Mouse (Mus musculus): Measurements from ENCODE around the gene Tmem88.

DNA sequence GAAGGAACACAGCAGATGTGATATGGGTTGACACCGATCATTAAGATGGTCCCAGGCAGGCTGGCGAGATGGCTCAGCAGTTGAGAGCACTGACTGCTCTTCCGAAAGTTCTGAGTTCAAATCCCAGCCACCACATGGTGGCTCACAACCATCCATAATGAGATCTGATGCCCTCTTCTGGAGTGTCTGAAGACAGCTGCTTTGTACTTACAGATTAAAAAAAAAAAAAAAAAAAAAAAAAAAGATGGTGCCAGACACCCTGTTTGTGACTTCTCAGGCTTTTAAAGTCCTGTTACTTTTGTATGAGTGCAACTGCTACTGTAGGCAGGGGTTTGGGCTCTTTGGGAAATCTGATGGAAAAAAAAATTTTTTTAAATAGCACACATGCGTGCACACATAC lies 9.4 kb downstream of the Tmem88 start:
- TF ChIP-seq CTCF (IDR thresholded peaks at IDR 0.05; ENCODE audit: low read depth) (no peak), EP300 (IDR thresholded peaks at IDR 0.05; ENCODE audit: low read depth) (no peak)
